Mouse (Mus musculus) embryonic facial prominence, embryonic 15.5 days (tissue): ENCODE results near the gene Sncb. TPM values are rescaled to one million over a fixed set of nuclear protein-coding genes. Genes with fewer than 3 reads are reported as not detected.

Experiments used
- ATAC-seq: fragments of 200-750 bp; cut with Nextera tagmentation; 2 replicates; pipeline ENCODE4 v1.8.0; 2017; ENCODE audit warnings: low read depth, moderate TSS enrichment; ENCODE audit not compliant: insufficient number of reproducible peaks, low FRiP score, low TSS enrichment
- H3K27ac ChIP-seq: fragments of 300-500 bp; sonication (generic); replicated peaks from 2 replicates; pipeline ENCODE4 v1.5.1; 2015; ENCODE audit warnings: mild to moderate bottlenecking, inconsistent platforms
- H3K27me3 ChIP-seq: fragments of 300-500 bp; sonication (generic); 2 replicates; pipeline ENCODE4 v1.6.1; 2015; ENCODE audit warnings: inconsistent platforms
- H3K36me3 ChIP-seq: fragments of 300-500 bp; sonication (generic); 2 replicates; pipeline ENCODE4 v1.6.1; 2015; ENCODE audit warnings: mild to moderate bottlenecking, inconsistent platforms
- H3K4me1 ChIP-seq: fragments of 300-500 bp; sonication (generic); 2 replicates; pipeline ENCODE4 v1.6.1; 2015; ENCODE audit warnings: inconsistent platforms
- H3K4me2 ChIP-seq: fragments of 300-500 bp; sonication (generic); replicated peaks from 2 replicates; pipeline ENCODE4 v1.6.1; 2015; ENCODE audit warnings: mild to moderate bottlenecking, inconsistent platforms
- H3K4me3 ChIP-seq: fragments of 300-500 bp; sonication (generic); replicated peaks from 2 replicates; pipeline ENCODE4 v1.5.1; 2015; ENCODE audit warnings: mild to moderate bottlenecking, inconsistent platforms
- H3K9ac ChIP-seq: fragments of 300-500 bp; sonication (generic); 2 replicates; pipeline ENCODE4 v1.6.1; 2015; ENCODE audit warnings: inconsistent platforms
- H3K9me3 ChIP-seq: fragments of 300-500 bp; sonication (generic); replicated peaks from 2 replicates; pipeline ENCODE4 v1.6.1; 2016; ENCODE audit warnings: inconsistent platforms
- whole genome bisulfite sequencing: fragments of 180-500 bp; shearing (Covaris S2); methylation state at CpG from one replicate; pipeline ENCODE4 v1.1.7; 2015; 5-methylcytosine and 5-hydroxymethylcytosine counted together
- polyA plus RNA-seq: library from polyadenylated mRNA; unstranded; fragments of >200 nt; fragmentation: Nextera tagmentation; extraction: Ambion mirVana; gene quantifications from 2 replicates; pipeline ENCODE4 v1.2.1, GENCODE M21; 2015

Sncb gene
- polyA plus RNA-seq, 1 experiment from 2014 or later = 0.28 TPM

DNA sequence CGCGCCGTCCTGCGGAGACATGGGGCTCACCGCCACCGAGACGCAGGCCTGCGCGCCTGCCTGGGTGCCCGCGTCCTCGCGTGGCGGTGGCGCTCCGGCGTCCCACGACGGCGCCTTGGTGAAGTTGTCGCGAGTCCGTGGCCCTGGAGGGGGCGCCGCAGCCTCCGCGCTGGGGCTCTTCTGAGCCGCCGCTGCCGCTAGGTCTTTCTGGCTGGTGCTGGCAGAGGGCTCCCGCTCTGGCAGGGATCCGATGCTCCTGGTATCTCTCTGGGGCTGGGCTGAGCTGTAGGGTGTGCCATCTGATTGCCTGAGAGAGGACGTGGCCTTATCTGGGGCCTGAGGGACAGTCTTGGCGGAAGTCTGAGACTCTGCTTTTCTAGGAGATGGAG lies 28.2 kb downstream of the Sncb start:
- H3K4me3 ChIP-seq = peak overlapping the region; percentile 45
- H3K9me3 ChIP-seq = no peaks in the 10 kb centered on the region
- H3K27me3 ChIP-seq = peaks cover 49% of the 10 kb centered on the region
- WGBS = 5% methylated on average over 32 of the region's 34 CpGs
- peak overlapping the region; percentile 78 for H3K4me2 ChIP-seq
- no peaks in the 10 kb centered on the region for H3K36me3 ChIP-seq
- no peak for ATAC-seq
- H3K27ac ChIP-seq = no peak overlapping the region
- no peak overlapping the region for H3K9ac ChIP-seq
- peaks cover 14% of the 10 kb centered on the region for H3K4me1 ChIP-seq

DNA sequence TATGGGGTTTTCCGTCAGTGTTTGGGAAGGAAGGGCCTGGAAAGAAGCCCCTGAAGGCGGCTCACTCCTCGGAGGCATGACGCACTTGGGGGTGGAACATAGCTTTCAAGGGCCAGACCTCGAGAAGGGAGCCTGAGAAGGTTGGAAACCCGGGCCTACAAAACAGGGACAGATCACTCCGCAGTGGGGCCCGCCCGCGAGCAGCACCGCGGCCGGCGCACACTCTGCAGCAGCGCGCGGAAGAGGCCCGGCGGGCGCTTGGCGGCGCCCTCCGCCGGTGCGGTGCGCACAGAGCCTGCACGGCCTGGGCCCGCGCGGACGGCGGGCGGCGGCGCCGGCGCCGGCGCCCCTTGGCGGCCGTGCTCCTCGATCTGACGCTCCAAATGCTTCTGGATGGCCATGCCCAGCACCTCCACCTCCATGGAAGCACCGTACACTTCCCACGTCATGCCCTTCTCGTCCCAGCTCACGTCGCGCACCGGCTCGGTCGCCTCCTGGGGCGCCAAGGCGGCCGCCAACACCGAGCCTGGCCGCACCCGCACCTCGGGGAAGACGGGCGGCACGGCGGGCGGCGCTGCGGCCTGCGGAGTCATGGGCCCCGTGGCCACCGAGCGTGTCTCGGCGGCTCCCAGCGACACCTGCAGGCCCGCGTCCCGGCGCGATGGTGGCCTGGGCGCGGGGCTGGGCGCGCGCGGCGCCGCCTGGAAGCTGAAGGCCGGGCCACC lies 28.7 kb downstream of the Sncb start:
- Histone ChIP-seq H3K9ac (no peak overlapping the region), H3K36me3 (no peaks in the 10 kb centered on the region), H3K9me3 (no peaks in the 10 kb centered on the region), H3K4me2 (peak overlapping the region; percentile 78), H3K27me3 (peaks cover 49% of the 10 kb centered on the region), H3K4me1 (peaks cover 14% of the 10 kb centered on the region), H3K27ac (no peak overlapping the region), H3K4me3 (peak overlapping the region; percentile 45)
- under 1% methylated on average over 70 of the region's 87 CpGs for WGBS
- peak; percentile 66; the same call in 1 of the 2 replicates for ATAC-seq

DNA sequence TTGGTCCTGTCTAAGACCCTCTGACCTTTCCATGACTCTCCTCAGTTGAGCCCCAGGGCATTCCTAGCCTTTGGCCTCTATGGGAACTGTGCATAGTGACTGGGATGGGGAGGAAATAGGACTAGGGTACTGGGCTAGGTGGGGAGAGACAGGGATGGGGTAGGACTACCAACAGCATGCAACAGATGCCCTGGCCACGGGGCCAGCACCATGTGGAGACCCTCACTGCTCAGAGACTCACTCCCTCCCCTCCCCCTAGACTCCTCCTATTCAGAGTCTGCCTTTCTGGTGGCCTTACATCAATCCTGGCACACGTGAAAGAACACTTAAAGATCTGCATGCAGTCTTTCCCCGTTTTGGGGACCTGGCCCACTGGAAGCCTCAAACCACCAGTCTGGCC lies 29.5 kb downstream of the Sncb start:
- 18% methylated on average over 3 of the region's 3 CpGs for WGBS
- peak overlapping the region; percentile 45 for H3K4me3 ChIP-seq

GRCm38 (mm10) chr13:54726131-54726530 lies 40.3 kb downstream of the Sncb start:
- no peak for ATAC-seq
- Histone ChIP-seq H3K27ac (no peak overlapping the region), H3K9ac (no peak overlapping the region), H3K36me3 (no peaks in the 10 kb centered on the region), H3K4me2 (no peak overlapping the region), H3K4me1 (no peaks in the 10 kb centered on the region), H3K4me3 (no peak overlapping the region), H3K9me3 (no peaks in the 10 kb centered on the region), H3K27me3 (no peaks in the 10 kb centered on the region)
- WGBS = 56% methylated on average over 11 of the region's 11 CpGs

More for the DNA sequence above, 29.5 kb downstream of the Sncb start:
- Histone ChIP-seq H3K9ac (no peak overlapping the region), H3K4me2 (peak overlapping the region; percentile 78), H3K4me1 (peaks cover 14% of the 10 kb centered on the region), H3K27me3 (peaks cover 49% of the 10 kb centered on the region), H3K27ac (no peak overlapping the region), H3K36me3 (no peaks in the 10 kb centered on the region), H3K9me3 (no peaks in the 10 kb centered on the region)
- ATAC-seq = no peak

DNA sequence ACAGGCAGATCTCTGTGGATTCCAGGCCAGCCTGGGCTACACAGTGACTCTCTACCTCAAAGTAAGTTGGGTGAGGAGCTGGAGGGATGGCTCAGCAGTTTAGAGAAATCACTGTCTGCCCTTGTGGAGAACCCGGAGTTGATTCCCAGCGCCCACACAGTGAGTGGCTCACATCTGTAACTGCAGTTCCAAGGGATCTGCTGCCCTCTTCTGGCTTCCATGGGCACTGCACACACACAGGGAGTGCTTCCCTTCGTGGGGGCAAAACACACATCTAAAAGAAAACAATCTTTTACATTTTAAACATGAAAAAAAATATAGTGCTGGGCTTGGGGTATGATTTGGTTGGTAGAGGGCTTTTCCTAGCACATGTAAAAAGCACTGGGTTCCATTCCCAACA lies 43.3 kb downstream of the Sncb start:
- ATAC-seq = no peak
- H3K4me2 ChIP-seq = no peak overlapping the region

GRCm38 (mm10) chr13:54716916-54717315 lies 49.5 kb downstream of the Sncb start:
- Histone ChIP-seq H3K27ac (no peak overlapping the region), H3K4me1 (0 out of 2 replicates have a peak, but pooled peaks cover 2% of the 10 kb centered on the region), H3K9me3 (no peaks in the 10 kb centered on the region), H3K4me3 (no peak overlapping the region), H3K36me3 (no peaks in the 10 kb centered on the region), H3K4me2 (no peak overlapping the region), H3K27me3 (no peaks in the 10 kb centered on the region), H3K9ac (no peak overlapping the region)
- no peak for ATAC-seq
- WGBS = 2% methylated on average over 5 of the region's 5 CpGs

More for the DNA sequence above, 43.3 kb downstream of the Sncb start:
- Histone ChIP-seq H3K4me1 (no peaks in the 10 kb centered on the region), H3K9me3 (no peaks in the 10 kb centered on the region), H3K36me3 (no peaks in the 10 kb centered on the region), H3K4me3 (no peak overlapping the region), H3K27me3 (no peaks in the 10 kb centered on the region), H3K27ac (no peak overlapping the region), H3K9ac (no peak overlapping the region)
- WGBS = 89% methylated on average over 3 of the region's 3 CpGs

DNA sequence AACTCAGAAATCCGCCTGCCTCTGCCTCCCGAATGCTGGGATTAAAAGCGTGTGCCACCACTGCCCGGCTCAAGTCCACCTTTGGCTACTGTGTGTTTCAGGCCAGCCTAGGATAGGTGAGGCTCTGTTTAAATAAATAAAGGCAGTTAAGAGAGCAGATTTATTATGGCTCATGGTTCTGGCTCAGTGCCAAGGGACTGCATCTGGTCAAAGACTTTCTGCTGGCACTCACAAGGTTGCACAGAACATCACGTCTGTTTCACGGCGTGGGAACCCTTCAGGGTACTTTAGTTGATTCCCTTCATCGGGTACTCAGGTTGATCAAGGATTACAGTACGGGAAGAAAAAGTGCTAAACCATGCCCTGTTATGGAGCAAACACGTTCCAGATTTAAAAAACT lies 51.4 kb downstream of the Sncb start:
- Histone ChIP-seq H3K27me3 (no peaks in the 10 kb centered on the region), H3K4me3 (no peak overlapping the region), H3K9ac (no peak overlapping the region), H3K4me1 (0 out of 2 replicates have a peak, but pooled peaks cover 2% of the 10 kb centered on the region), H3K36me3 (no peaks in the 10 kb centered on the region), H3K27ac (no peak overlapping the region), H3K9me3 (no peaks in the 10 kb centered on the region), H3K4me2 (no peak overlapping the region)
- 51% methylated on average over 10 of the region's 10 CpGs for WGBS
- no peak for ATAC-seq

DNA sequence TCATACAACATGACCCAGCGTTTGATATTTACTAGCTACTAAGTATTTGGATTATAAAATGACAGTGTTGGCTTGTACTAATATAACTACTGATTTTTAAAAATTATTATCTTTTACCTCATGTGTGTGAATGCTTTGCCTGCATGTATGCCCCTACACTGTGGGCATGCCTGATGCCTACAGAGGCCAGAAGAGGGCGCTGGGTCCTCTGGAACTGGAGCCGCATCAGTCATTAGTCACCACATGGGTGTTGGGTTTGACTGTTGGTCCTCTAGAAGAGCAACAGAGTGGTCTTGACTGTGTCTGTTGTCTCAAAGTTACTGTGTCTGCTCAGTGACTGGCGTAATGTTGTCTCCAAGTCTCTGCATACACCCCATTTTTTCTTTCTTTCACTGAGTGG lies 52.0 kb downstream of the Sncb start:
- 44% methylated on average over 4 of the region's 4 CpGs for WGBS
- Histone ChIP-seq H3K36me3 (no peaks in the 10 kb centered on the region), H3K9ac (no peak overlapping the region), H3K4me3 (no peak overlapping the region), H3K9me3 (no peaks in the 10 kb centered on the region), H3K27ac (no peak overlapping the region), H3K4me1 (0 out of 2 replicates have a peak, but pooled peaks cover 2% of the 10 kb centered on the region), H3K4me2 (no peak overlapping the region), H3K27me3 (no peaks in the 10 kb centered on the region)
- ATAC-seq = no peak

DNA sequence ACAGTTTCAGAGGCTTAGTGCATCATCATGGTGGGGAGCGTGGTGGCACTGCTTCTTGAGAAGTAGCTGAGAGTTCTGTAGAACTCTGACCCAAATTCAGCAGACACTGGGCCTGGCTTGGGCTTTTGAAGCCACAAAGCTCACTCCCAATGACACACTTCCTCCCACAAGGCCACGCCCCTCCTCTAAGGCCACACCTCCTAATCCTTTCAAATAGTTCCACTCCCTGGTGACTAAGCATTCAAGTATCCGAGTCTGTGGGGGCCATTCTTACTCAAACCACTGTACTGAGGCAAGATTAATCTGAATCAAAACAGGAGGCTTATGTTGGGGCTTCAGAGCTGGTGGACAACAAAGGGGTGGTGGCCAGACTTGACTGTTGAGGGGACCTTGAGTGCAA lies 55.5 kb downstream of the Sncb start:
- 77% methylated on average over 3 of the region's 3 CpGs for WGBS
- no peak for ATAC-seq
- Histone ChIP-seq H3K4me2 (no peak overlapping the region), H3K4me3 (no peak overlapping the region), H3K9ac (no peak overlapping the region), H3K4me1 (no peaks in the 10 kb centered on the region), H3K27me3 (peaks cover 3% of the 10 kb centered on the region; the same call in 1 of the 2 replicates), H3K27ac (no peak overlapping the region), H3K9me3 (no peaks in the 10 kb centered on the region), H3K36me3 (no peaks in the 10 kb centered on the region)

Other genes starting within 250 kb of the Sncb start
- 133 and 142 TPM in 2 replicates for gene 4833439L19Rik, start 201.2 kb downstream of the Sncb start, polyA plus RNA-seq
- gene Arl10, start 191.6 kb downstream of the Sncb start, polyA plus RNA-seq = 29.1 and 29.2 TPM in 2 replicates
- 88.1 and 90.6 TPM in 2 replicates for gene Nop16, start 176.5 kb downstream of the Sncb start, polyA plus RNA-seq
- 179 and 183 TPM in 2 replicates for gene Higd2a, start 176.4 kb downstream of the Sncb start, polyA plus RNA-seq
- 79.3 and 82.1 TPM in 2 replicates for gene Cltb, start 155.3 kb downstream of the Sncb start, polyA plus RNA-seq
- gene Faf2, start 144.8 kb downstream of the Sncb start, polyA plus RNA-seq = 77.6 and 78.9 TPM in 2 replicates
- 60.3 and 68.9 TPM in 2 replicates for gene Rnf44, start 72.7 kb downstream of the Sncb start, polyA plus RNA-seq
- 0.05 TPM in 1 of 2 replicates, not detected in the other for gene Cdhr2, start 65.1 kb downstream of the Sncb start, polyA plus RNA-seq
- 0.65 and 0.75 TPM in 2 replicates for gene Gprin1, start 16.7 kb downstream of the Sncb start, polyA plus RNA-seq
- not detected in 2 replicates for gene Eif4e1b, start 17.4 kb upstream of the Sncb start, polyA plus RNA-seq
- 9.2 and 11.3 TPM in 2 replicates for gene Tspan17, start 22.8 kb upstream of the Sncb start, polyA plus RNA-seq
- 1.5 and 2.0 TPM in 2 replicates for gene Unc5a, start 182.8 kb upstream of the Sncb start, polyA plus RNA-seq